Mouse (Mus musculus) embryo, embryonic 11.5 days (tissue): ENCODE data around the gene Asic4.

Source experiments
- DNase-seq: peaks from one replicate; pipeline ENCODE4 v3.0.0-alpha.2; 2012; ENCODE audit warnings: low read depth, low spot score

The Asic4 gene

GRCm38 (mm10) chr1:75502945-75503650 is 52.9 kb downstream of the Asic4 start:
- no peak for DNase-seq

GRCm38 (mm10) chr1:75503651-75503980 is 53.4 kb downstream of the Asic4 start:
- DNase-seq: no peak

DNA sequence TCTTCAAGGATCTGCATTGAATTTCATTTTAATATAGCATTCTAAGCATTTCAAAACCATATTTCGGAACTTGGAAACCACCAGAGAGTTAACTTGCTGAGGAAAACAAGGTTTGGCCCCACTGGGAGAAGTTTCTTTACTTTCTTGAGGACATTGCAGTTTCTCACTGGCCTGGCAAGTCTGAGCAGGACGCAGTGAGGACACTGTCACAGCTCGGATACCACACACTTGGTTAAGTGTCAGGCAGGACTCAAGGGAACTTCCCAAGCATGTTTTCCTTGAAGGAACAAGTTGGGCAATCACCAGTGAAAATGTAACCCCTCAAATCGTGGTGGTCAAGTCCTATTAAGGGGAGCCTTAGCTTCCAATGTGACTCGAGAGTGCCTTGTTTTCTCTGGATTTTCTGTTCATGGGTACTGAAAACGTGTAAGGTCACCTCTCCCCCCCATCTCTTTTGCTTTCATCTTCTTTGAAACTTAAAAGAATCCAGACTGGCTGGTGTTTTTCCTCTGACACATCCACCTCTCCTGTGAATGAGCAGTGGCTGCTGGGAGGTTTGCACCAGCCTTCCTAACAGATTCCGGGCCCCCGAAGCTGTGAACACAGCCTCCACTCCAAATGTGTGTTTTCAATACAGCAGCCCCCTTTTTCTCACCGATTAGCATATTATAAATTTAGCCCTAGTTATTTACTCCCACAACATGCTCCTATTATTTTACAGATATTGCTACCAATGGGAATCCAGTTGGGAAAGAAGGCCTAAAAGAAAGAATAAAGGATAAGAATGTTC is 54.2 kb downstream of the Asic4 start:
- DNase-seq: no peak

- peak; percentile 35 for DNase-seq
Measured at GRCm38 (mm10) chr1:75505159-75505955, 55.1 kb downstream of the Asic4 start.

DNA sequence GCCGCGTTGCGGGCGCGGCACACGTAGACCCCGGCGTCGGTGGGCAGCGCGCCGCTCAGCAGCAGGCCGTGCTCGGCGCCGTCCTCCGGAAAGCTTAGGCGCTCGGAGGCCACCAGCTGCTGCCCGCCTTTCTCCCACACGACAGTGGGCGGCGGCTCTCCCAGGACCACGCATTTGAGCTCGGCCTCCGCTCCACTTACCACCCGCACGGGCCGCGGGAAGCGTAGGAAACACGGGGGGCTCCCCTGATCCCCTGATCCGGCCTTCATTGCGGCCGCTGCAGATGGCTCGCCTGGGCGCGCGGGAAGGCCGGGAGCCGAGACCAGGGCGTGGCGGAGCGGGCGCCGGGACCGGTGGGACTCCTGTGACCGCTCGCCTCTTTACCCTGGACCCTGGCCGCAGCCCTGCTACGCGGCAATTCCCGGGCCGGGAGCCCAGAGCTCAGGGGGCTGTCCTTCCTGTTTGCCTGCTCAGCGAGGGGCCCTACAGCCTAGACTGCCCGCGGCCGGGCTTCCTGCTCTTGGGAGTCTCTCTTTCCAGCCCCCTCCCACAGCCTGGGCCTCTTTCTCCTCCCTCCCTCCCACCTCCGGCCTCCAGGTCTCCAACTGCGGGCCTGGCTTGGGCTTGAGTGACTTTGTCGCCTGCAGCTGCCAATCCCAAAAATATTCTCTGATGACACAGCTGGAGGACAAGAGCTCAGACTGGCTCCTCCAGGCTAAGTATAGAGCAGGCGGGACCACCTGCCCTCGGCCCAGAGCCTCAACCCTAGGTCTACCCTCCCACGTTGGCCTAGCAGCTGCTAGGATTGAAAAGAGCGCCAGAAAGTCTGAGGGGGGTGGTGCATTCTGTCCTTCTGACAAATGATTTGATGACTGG is 56.0 kb downstream of the Asic4 start, which contains the start of gene Obsl1:
Gene Obsl1 (minus strand): TSS at position 497 of the 876 bp plus-strand sequence.
- peak; percentile 72 for DNase-seq

- DNase-seq: no peak
Measured at GRCm38 (mm10) chr1:75507006-75507405, 56.8 kb downstream of the Asic4 start, which contains the start of gene Inha. Gene Inha, plus strand, starts transcription at chr1:75507077.

DNA sequence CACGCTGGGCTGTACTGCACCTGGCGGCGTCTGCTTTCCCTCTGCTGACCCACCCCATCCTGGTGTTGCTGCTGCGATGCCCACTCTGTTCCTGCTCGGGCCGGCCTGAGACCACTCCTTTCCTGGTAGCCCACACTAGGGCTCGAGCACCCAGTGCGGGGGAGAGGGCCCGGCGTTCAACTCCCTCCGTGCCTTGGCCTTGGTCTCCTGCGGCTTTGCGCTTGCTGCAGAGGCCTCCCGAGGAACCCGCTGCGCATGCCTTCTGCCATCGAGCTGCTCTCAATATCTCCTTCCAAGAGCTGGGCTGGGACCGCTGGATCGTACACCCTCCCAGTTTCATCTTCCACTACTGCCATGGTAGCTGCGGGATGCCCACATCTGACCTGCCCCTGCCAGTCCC is 59.4 kb downstream of the Asic4 start:
- no peak for DNase-seq

DNA sequence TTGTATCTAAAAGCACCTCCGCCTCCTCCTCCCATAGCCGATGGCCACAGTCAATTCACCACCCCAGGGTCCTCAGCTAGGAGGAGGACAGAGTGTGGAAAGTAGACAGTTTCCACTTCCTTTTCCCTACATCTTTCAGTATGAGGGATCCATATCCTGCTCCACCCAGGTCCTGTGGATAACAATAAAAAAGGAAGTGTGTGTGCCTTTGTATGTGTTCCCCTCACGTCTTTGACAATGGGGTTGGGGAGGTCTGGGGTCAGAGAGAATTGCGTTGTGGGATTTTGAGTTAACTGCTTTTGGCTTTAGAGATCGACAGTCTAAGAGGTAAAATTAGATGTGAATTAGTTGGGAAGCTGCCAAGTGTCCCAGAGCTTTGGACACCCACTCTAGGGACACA is 59.9 kb downstream of the Asic4 start:
- no peak for DNase-seq

DNA sequence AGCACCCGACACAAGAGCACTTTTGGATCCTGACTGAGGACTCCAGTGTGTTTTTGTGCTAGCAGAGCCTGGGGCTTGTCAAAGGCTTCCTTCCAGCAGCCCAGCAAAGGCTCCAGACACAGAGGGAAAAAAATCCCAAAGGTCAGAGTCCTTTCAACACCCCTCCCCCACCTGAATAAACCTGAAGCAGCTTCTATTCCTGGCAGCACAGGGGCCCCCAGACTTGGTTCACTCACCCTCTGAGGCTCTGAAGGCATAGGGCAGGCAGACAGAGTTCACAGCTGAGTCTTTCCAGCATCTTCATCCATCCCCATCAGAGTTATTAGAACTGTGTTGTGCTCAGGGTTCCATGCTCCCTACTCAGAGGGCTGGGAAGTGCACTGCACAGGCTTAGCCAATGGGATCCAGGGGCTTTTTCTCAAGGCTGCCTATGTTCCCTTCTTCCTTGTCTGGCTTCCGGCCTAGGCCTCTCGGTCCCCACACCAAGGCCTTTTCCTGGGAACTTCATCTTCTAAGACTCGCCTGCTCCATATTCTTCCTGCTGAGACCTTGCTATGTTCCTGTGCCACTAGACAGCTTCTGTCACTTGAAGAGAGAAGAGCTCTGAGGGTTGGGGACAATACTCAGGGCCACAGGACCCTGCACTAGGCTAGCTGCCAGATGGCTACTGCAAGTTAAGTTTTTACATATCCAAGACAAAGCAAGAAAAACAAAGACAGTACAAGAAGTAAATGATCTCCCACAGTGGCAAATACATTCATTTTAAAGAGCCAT is 61.4 kb downstream of the Asic4 start:
- no peak for DNase-seq

DNA sequence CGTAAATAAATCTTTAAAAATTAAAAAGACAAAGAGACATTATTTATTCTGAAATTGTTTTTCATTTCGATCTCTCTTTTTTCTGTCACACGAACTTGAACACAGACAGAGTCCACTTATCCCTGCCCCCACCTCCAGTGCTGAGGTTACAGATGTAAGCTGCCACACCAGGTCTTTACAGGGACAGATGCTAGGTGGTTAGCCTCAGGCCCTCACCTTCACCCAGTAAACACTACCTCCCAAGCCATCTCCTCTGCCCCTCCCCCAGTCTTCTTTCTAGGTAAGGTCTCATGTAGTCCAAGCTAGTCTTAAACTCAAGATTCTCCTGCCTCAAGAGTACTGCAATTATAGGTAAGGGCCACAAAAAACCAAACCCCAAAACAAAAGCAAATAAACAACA is 62.3 kb downstream of the Asic4 start:
- DNase-seq: no peak

GRCm38 (mm10) chr1:75516703-75517380 is 66.6 kb downstream of the Asic4 start:
- no peak for DNase-seq

- DNase-seq: no peak
Measured at GRCm38 (mm10) chr1:75517984-75518383, 67.7 kb downstream of the Asic4 start.

DNA sequence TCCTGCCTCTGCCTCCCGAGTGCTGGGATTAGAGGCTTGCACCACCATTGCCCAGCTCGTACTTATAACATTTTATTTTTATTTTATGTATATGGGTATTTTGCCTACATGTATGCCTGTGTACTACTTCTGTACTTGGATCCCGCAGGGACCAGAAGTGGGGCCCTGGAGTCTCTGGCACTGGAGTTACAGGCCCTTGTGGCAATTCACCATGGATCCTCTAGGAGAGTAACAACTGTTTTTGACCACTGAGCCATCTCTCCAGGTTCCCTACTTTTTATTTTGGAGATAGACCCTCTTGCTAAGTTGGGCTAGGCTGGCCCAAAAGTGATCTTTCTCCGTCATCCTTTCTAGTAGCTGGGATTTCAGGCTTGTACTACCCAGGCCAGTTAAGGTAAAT is 68.2 kb downstream of the Asic4 start:
- no peak for DNase-seq

DNA sequence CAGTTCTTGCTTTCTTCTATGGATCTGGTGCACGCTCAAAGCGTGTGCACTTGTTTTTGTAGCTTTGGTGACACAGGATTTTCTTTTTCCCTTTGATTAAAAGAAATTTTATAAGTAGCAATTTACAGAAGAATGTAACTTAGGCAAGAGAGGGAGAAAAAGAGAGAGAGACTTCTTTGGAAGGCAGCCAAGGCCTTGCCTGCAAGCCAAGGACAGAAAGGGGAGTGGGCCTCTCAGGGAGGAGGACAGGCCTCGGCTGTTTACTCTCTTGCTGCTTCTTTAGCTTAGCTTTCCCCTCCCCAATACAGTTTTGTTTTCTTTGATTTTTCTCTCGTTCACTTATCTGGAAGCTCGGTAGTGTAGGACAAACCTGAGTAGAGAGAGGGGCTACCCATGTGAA is 69.3 kb downstream of the Asic4 start:
- no peak for DNase-seq

DNA sequence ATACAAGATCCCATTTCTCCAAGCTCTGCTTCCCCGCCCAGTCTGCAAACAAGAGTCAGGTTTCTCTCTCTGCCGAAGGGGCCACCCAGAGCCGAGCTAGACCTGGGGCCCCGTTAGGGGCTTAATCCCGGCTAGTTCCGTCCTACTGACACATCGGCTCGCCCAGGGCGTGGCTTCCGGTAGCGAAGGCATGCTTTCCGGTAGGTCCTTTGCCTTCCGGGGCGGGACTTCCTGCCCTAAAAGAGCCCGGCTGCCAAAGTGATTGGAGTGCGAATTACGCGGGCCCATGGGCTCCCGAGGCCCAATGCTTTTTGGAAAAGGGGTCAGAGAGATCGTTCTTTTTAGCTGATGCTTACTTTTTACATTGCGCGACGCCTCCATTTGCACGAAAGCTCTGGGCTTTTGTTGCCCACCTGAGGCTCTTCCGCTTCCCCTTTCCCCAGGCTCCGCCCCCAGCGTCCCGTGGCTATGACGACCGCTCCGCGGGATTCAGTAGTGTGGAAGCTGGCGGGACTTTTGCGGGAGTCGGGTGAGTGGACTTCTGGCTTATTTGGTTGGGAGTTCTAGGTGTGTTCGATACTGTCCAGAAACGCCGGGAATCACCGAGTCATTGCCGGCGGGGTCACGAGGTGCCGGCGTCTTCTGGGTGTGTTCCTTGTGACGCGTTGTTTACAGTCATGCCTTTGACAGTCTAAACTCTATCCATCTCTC is 71.2 kb downstream of the Asic4 start, which contains the start of gene Stk11ip:
Gene Stk11ip (plus strand): TSS at position 209 of the 711 bp plus-strand sequence.
- peak; percentile 90 for DNase-seq
